Mouse (Mus musculus) CD8-positive naive resting alpha-beta T cell, adult 2 months (primary cell): ENCODE measurements at regions not wholly inside any gene's neighbourhood (a gene's known extent, or its start where the extent isn't known, plus 50 kb on each side); places are given as distances from the start of the nearest gene placed in this dataset.
"Not testable (repeated sequence)": the region's sequence is repeated elsewhere in the genome, so short reads cannot be mapped to it uniquely, and the experiment has no call there.

ENCODE experiments used
- DNase-seq, 2 experiments: peaks; one replicate each; pipeline ENCODE4 v3.0.0; 2022; ENCODE audit warnings: low read depth in 2 of 2, low spot score in 2 of 2

DNA sequence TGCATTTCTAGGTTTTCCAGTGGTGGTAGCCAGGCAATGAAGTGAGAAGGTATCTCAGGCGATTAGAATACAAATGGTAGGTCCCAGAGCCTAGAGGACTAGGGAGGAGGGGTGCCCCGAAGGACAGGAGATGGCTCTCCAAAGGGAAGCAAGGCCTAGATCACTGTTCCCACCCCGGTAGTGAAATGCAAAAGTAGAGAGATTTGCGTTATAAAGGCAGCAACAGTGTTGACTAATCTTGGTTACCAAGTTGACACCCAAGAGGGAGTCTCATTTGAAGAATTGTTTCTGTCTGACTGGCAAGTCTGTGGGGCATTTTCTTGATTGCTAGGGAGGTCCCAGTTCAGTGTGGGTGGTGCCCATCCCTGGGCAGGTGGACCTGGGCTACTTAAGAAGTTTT, 278.8 kb downstream of the Diras2 start:
- DNase-seq = no peak

DNA sequence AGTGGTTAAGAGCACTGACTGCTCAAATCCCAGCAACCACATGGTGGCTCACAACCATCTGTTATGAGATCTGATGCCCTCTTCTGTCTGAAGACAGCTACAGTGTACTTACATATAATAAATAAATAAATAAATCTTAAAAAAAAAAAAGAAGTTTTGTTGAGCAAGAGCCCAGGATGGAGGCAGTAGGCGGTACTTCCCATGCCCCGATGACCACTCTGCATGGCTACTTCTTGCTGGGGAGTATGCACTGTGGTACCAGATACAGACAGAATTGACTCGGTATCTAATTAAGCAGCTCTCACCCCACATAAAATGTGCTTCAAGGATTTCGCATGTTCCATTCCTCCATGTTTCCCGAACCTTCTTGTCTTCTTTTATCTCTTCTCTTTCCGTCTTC, 278.4 kb downstream of the Diras2 start:
- not testable (repeated sequence) for DNase-seq

DNA sequence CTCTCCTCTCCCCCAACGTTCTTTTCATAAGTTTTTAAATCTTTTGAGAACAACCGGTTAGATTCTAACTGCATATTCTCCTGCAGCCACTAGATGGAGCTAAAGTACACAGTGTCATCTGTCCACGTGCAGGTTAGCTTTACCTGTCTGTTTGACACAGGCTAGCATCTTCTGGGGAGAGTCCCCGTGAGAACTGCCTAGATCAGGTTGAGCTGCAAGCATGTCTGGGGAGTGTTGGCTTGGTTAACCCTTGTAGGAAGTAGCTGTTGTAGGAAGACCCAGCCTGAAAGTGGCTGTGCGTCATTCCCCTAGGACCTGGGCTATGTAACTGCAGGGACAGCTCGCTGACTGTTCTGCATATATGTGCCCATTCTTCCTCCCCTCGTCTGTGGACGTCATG, 277.9 kb downstream of the Diras2 start:
- peak; percentile 22 to 37 for DNase-seq

DNA sequence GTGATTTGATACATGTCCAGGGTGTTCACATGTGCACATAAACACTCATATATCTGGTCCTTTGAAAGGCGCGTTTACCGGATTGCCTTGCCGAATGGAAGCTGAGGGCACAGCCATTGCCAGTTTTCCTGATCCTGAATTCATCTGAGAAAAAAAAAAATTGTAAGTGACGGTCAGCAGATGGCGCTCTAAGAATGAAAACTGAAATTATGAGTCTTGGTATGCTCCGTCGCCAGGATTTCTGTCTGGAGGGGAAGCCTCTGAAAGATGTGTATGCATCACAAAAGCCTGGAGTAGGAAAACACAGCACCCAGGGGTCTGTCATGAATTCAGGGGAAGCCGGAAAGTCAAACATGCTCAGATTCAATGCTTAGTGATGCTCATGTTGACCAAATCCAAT, 276.9 kb downstream of the Diras2 start:
- peak in 1 of 2 experiments; percentile 20 for DNase-seq

DNA sequence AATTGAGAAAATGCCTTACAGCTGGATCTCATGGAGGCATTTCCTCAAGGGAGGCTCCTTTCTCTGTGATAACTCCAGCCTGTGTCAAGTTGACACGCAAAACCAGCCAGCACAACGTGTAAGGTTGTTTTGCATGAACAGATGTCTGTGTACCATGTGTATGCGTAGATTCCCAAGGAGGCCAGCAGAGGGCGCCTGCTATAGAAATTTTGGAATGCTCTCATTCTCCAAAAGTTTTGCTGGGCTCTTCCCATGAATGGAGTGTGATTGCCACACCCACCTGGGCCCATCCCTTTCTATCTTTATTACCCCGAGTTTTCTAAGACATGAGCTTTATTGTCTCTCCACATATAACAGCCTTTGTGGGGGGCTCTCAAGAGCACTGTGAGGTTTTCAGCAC, 275.4 kb downstream of the Diras2 start:
- no peak for DNase-seq

DNA sequence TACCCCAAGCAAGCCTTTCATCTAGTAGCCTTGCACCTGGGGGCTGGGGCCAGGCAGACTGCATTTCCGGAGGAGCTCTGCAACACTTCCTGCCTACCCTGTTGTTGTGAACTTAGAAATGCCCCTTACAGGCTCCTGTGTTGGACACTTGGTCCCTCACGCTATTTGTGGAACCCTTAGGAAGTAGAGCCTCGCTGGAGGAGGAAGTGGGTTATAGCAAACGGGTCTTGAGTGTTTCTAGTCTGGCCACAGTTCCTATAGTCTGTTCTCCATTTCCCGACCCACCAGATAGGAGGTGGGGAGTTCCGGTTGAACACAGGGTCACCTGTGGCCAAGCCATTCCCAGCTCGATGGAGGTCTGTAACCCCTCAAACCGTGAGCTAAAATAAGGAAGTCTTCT, 272.7 kb downstream of the Diras2 start:
- no peak for DNase-seq

DNA sequence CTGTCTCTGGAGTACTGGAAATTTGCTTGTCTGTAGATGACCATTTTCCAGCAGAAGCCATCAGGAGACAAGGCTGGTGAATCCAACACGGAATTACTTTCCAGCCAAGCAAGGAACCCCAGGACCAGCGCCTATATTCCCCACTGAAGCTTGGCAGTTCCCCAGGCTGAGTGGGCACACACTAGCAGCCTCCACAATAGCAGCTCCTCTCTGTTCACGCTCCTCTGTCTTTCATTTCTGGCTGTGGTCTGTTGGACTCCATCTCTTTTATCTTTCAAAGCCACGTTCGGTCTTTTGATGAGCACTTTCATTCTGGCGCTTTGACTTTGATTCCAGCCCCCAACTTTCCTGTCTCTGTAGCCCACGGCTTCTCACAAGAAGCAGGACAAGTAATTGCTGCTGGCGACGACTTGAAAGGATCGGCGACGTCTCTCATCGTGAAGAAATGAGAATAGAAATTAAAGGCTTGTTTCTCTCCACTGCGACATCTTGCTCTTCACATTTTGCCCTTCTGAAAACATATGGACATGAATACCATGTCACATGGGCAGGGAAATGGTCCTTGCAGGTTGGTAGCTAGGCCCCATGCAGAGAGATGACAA, 268.0 kb downstream of the Diras2 start:
- no peak for DNase-seq

DNA sequence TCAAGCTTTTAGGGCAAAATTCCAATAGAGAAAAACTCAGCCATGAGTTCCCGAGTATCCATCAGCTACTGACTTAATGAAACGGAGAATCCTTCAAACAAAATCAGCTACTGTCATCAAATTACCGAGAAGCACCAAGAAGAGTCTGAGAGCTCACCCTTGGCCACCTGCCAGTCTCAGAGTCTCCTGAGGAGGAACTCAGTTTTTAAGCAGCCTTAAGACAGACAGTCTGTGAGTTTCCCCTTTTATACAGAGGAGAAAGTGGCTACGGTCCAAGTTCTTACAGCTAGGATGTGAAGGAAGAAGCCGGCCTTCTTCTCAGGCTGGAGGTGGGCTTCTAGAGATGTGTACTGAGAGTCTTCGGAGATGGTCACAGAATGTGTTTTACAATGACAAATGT, 262.8 kb downstream of the Diras2 start:
- DNase-seq = no peak

DNA sequence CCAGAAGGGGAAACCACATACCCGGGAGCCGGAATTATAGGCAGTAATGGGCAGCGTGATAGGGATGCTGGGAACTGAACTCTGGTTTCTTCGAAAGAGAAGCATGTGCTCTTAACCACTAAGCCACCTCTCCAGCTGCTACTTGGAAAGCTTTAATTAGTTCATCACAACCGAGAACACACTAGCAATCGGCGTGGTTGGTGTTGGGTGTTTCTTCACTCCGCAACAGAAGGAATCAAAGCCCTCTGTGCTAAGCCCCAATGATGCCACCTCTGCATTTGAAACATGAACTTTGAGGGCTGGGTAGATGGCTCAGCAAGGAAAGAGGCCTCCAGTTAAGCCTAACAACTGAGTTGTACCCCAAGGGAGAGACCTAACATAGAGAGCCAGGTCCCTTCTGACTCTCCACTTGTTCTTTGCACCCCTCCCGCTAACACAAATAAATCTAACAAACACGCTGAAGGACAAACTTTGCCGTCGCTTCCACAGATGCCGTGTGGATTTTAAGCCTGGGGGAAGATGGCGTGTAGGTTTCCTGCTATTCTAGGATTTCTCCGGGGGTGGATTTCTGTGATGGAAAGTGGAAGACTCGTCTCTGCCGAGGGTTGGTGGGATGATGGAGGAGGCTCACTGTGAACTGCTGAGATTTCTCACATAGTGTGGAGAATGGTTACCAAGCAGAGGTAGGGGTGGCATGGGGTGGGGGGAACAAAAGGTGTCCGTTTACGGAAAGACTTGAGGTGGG, 257.4 kb downstream of the Diras2 start:
- DNase-seq = no peak

DNA sequence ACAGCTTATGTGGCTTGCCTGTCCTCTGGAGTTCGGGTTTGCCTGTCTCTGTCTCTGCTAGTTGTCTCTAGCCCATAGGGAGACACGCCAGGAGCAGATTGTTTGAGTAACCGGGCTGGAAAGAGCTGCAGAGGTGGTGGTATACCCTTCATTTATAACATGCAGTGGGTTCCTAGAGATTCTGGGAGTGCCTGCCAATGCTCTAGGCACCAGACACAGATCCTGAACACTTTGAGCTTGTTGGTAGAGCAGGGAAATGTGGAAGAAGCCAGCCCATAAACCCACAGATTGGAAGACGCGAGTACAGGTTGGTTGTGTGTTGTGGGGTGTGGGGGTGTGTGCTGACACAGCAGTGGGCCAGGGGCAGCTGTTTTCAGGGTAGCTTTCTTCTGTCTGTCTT, 255.9 kb downstream of the Diras2 start:
- no peak for DNase-seq

DNA sequence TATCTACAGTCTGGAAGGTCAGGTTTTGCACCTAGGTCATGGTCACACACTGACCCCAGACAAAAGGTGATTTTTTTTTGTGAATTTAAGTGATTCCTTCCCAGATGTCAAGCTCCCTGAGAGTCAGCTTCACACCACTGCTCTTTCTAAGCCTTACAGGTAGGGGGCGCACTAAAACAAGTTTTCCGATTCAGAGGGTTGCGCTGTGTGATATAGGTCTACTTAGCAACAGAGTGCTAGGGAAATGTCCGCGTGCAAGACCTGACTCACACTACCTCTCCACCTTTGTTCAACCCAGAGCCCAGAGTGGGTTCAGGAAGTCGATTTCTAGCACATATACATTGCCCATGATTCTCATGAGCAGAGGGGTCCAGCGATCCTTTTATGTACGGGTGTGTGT, 255.4 kb downstream of the Diras2 start:
- DNase-seq = peak; percentile 28 to 49

DNA sequence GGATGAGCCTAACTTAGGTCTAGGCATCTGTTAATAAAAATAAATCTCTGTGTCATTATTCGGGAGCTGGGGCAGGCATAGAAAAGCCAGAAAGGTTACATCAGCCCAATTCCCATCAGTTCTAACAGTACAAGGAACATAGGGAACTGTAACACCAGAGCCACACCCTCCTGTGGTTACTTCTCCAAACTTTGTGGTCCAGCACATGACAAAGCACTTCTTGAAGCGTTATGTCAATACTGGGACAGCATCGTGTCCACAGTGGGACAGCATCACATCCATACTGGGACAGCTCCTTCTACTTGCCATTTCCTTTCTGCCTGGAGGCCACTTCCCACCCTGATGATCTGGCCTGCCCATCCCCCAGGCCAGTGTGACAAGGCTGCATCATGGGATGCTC, 253.9 kb downstream of the Diras2 start:
- DNase-seq = no peak

DNA sequence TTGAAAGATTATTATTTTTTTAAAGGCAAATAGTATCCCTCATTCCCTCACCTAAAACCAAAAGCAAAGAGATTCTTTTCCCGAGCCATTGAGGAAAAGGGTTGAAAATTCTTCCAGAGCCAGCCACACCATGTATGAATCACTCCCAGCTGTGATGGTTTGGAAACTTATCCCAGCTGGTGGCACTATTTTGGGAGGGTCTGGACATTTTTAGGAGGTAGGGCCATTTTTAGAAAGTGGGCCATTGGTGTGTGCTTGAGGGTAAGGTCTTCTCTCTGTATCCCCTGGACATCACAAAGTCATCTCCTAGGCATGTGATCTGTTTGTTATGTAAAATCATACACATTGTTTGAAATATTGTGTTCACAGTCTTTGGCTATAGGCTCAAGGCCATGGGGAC, 252.2 kb downstream of the Diras2 start:
- no peak for DNase-seq

DNA sequence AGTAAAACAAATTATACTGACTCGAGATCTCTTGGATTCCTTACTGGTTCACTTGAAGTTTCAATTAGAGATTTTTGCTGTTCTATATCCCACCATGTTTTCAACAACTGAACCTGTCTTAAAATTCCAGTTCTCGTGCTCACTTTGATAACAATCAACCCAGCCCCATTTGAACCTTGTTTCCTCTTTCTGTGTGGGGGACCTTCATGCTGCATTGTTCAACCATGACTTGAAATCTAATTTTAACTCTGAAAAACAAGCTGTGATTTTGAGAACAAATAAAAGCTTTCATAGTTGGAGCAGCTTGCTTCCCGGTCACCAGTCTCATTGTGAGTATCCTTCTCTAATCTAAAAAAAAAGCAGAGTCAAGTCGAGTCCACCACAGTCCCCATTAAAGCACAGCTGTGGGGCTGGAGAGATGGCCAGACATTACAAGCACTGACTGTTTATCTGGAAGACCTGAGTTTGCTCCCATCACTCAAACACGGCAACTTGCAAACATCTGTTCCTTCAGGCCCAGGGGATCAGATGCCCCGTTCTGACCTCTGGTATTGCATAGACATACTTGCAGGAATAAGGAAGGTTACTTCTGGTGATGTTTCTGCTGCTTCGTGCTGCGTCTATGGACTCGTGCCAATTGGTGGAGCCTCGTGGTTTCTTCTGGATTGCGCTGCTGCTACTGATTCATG, 251.7 kb downstream of the Diras2 start:
- no peak for DNase-seq

DNA sequence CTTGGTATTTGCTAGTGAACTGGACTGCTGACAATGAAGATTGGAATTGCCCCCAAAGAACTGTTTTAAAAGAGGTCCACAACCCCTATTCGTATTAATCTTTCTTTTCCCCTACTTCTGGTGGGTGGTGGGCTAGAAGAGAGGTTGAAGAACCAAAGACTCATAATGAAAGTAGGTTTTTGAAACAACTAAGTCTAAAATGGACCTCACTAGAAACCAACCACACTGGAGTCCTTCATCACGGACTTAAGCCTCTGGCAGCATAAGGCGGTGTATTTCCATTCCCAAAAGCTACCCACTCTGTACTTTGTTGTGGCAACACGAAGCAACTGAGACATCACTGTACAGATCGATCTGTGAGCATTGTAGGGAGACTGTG, 251.1 kb downstream of the Diras2 start:
- no peak for DNase-seq

DNA sequence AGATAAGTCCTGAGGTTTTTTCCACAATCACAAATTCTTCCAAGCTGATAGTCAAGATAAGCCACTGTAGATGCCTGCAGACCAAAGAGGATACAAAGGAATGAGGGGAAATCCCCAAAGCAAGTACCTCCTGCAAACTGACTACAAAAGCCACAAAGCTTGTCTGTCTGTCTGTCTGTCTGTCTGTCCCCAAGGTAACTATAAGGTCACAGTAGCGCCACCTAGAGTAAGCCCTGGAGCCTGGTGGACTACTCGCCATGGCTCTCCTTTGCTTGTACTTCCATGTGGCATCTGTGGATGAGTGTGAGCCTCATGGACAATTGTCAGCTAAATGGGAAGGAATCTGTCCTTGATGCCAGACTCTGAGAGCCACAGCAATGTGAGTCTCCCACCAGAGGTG, 249.8 kb downstream of the Diras2 start:
- DNase-seq = no peak

DNA sequence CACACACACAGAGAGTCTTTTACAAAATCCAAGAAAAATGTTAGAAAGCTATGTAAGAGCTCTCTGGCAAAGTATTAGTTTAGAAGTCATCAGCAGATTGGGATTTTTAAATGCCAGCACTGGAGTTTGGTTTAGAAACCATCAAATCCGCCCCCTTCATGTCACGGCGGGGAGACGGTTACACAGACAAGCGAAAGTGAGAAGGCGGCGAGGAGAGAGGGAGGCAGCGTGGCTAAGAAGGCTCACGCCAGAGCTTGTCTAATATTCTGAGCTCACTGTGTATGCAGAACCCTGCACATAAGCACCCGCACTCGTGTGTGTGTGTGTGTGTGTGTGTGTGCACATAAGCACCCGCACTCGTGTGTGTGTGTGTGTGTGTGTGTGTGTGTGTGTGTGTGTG, 248.6 kb downstream of the Diras2 start:
- no peak for DNase-seq

DNA sequence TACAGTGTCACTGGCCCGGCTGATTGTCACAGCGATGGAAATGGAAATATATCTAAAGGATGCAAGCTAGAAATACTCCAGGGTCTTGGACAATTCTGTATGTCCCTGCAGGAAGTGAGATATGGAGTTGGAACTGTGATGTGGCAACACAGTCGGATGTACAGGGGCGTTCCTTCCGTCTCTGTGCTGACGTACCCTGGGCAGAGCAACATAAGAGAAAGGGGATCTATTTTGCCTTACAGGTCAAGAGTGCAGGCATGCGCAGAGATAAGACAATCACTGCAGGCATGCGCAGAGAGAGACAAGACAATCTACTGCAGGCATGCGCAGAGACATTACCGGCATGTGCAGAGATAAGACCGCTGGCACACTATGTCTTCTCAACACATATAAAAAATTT, 247.6 kb downstream of the Diras2 start:
- no peak for DNase-seq

DNA sequence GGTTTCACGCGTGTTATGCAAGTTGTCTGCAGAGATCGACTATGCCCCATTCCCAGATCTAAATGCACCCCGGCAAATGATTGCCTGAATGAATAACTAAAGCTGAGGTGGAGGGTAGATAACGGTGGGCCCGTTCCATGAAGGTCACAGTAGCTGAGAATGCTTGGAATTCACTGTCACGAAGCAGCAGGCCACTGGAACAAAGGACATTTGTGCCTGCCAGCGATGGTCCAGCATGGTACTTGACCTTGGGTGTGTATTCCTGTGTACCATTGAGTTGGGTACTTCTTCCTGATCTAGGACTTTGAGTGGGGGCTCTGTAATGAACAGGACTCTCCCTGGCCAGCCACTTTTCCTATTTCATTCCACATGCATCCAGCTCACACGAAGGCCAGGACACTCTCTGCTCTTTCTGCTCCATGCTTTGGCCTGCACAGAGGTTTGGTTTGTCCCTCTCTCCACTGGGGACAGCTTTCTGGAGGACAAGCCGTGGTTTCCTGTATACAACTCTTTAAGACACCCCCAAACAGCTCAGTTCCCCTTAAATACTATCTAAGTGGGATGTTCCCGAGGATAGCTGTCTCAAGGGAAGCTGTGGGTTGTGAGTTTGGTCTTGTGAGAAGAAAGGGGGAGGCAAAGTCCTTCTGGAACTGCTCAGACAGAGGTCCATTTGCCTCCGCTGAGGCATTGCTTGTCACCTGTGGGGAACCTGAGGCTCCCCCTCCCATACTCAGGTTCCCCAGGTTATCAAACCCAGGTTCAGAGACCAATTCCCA, 246.9 kb downstream of the Diras2 start:
- DNase-seq = no peak

DNA sequence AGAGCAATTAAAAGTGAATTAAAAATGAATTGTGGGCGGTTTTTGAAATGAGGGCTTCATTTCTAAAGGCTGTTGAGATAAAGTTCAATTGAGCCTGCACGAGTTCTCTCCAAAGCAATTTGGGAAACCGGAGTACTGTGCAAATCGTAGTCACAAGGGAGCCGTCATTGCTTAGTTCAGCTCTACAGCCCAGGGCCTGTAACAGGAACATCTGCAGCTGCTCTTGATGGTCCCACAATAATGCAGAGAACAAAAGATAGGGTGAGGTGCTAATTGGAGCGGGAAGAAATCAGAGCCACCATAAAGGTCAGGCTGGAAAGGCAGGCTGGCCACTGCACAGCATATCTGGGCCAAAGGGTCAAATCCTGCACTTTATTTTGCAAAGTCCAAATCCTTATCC, 242.7 kb downstream of the Diras2 start:
- DNase-seq = no peak

DNA sequence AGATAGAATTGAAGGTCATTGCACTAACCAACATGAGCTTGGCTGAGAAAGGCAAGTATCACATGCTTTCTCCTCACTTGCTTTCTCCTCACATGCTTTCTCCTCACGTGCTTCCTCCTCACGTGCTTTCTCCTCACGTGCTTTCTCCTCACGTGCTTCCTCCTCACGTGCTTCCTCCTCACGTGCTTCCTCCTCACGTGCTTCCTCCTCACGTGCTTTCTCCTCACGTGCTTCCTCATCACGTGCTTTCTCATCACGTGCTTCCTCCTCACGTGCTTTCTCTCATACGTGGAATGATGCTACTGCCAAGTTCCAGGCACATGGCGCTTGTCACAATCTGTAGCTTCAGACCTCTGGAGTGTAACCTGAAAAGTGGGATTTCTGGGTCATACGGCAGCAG, 235.2 kb downstream of the Diras2 start:
- DNase-seq = no peak
